Mouse (Mus musculus): ENCODE data around the gene Tlk1. TPM values are rescaled to one million over a fixed set of nuclear protein-coding genes. Genes with fewer than 3 reads are reported as not detected.
A peak's percentile ranks its signal among the peaks of the same experiment; 100 is the strongest.
"Not testable (repeated sequence)": the region's sequence is repeated elsewhere in the genome, so short reads cannot be mapped to it uniquely, and the experiment has no call there.

Gene Tlk1
- polyA plus RNA-seq, 1 experiment from 2014 or later, result 28.3 TPM

DNA sequence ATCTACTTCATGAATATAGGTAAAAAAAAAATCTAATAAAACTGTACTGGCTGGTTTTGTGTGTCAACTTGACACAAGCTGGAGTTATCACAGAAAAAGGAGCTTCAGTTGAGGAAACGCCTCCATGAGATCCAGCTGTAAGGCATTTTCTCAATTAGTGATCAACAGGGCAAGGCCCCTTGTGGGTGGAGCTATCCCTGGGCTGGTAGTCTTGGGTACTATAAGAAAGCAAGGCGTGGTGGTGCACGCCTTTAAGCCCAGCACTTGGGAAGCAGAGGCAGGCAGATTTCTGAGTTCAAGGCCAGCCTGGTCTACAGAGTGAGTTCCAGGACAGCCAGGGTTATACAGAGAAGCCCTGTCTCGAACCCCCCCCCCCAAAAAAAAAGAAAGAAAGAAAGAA, 21.8 kb downstream of the Tlk1 start:
- not testable (repeated sequence) for H3K36me3 ChIP-seq; H3K9me3 ChIP-seq; DNase-seq (ENCODE audit: low spot score); H3K4me3 ChIP-seq; H3K27ac ChIP-seq; H3K27me3 ChIP-seq (ENCODE audit: insufficient read depth, poor library complexity, severe bottlenecking)
- WGBS, result 78% methylated on average over 4 of the region's 4 CpGs
- peaks cover 32% of the 10 kb centered on the region for H3K4me1 ChIP-seq

DNA sequence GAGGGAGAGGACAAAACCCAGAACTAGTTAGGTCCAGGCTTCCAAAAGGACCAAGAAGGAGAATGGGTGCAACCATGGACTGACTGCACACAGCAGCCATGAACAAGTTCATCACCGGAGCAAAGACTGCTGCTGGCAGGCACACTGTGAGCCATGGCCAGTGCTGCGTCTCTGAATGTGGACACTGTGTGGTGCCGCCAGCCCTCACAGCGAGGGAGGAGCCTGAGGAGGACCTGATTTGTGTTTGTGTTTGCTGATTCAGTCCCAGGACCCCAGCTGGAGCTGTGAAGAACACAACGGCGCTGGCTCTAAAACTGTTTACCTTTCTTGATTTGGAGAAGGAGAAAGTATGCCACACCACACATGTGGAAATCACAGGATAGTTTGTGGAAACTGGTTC, 22.9 kb downstream of the Tlk1 start:
- no peak for DNase-seq (ENCODE audit: low spot score)
- Histone ChIP-seq H3K27me3 (ENCODE audit: insufficient read depth, poor library complexity, severe bottlenecking) (no peaks in the 10 kb centered on the region), H3K4me3 (no peak overlapping the region), H3K27ac (peak overlapping the region; percentile 23; the same call in 1 of the 2 replicates), H3K36me3 (peaks cover 6% of the 10 kb centered on the region), H3K9me3 (no peaks in the 10 kb centered on the region), H3K4me1 (peaks cover 36% of the 10 kb centered on the region)
- 45% methylated on average over 6 of the region's 6 CpGs for WGBS

DNA sequence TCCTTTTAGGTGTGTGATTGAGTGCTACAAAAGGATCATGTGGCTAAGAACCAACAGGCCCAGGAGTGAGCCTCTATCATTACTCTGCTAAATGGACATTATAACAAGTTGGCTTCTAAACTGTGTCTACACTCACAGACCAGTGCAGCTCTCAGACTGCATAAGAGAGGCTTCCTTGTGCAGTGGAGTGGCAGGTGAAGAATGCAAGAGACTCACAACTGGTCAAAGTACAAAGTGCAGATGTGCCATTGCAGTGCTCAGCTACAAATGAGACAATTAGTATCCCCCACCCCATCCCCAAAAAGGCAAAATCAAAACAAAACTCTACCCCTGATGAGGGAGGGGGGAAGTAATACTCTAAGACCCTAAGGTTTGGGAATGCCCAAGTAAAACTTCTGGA, 24.0 kb downstream of the Tlk1 start:
- Histone ChIP-seq H3K27ac (no peak overlapping the region), H3K9me3 (no peaks in the 10 kb centered on the region), H3K36me3 (peaks cover 6% of the 10 kb centered on the region), H3K4me1 (peaks cover 36% of the 10 kb centered on the region), H3K27me3 (ENCODE audit: insufficient read depth, poor library complexity, severe bottlenecking) (no peaks in the 10 kb centered on the region), H3K4me3 (no peak overlapping the region)
- no peak for DNase-seq (ENCODE audit: low spot score)

DNA sequence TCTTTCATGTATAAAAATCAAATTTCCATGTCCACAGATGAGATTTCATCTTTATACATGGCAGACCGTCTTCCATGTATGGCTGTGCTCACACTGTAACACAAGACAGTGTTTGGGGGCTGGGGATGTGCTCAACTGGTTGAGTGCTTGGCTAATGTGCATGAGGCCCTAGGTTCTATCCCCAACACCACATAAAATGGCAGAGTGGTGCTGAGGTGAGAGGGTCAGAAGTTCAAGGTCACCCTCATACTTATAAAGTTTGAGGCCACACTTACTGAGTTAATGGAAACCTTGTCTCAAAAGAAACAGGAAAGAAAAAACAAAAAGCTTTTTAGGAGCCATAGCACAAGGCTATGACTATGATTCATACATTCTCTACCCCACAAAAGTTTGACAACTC, 25.1 kb downstream of the Tlk1 start:
- Histone ChIP-seq H3K9me3 (no peaks in the 10 kb centered on the region), H3K36me3 (peaks cover 6% of the 10 kb centered on the region), H3K4me3 (no peak overlapping the region), H3K27me3 (ENCODE audit: insufficient read depth, poor library complexity, severe bottlenecking) (no peaks in the 10 kb centered on the region), H3K4me1 (peaks cover 36% of the 10 kb centered on the region), H3K27ac (no peak overlapping the region)
- DNase-seq (ENCODE audit: low spot score), result no peak
- WGBS, result 94% methylated on average over 1 of the region's 1 CpGs

DNA sequence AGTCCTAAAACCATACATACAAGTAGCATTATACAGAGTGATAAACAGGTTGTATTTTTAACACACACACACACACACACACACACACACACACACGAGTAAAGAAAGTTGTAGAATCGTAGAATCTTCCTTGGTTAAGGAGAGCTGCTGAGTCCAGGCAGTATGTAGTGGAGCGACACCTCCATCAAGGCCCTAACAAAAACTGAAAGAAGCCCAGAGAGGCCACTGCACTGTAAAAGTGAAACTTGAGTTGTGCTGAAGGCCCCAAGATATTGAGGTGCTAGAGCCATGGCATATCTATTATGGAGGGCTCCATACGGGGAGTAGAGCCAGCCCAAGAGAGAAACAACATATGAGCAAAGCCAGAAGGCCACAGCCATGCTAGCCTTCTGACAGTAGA, 32.3 kb downstream of the Tlk1 start:
- Histone ChIP-seq H3K36me3 (peaks cover 11% of the 10 kb centered on the region), H3K4me3 (no peak overlapping the region), H3K27me3 (ENCODE audit: insufficient read depth, poor library complexity, severe bottlenecking) (no peaks in the 10 kb centered on the region), H3K9me3 (no peaks in the 10 kb centered on the region), H3K27ac (no peak overlapping the region), H3K4me1 (peaks cover 8% of the 10 kb centered on the region)
- whole genome bisulfite sequencing, result 81% methylated on average over 4 of the region's 4 CpGs
- DNase-seq (ENCODE audit: low spot score), result no peak

DNA sequence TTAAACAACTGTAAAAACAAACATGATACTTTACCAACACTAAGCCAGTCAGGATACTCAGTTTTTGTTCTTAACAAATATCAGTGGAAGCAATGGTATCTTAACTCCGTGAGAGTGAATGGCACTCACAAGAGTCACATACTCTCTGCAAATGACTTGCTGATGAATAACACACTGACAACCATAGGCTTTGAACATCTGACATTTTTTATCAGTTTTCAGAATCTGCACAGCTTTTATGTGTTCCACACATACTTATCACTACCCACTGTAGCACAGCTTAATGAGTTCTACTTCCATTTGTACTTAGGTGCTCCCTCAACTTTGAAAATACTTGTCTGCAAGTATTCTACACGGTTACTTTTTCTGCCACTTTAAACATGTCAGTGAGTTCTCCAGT, 35.3 kb downstream of the Tlk1 start:
- peaks cover 11% of the 10 kb centered on the region for H3K36me3 ChIP-seq
- H3K9me3 ChIP-seq, result no peaks in the 10 kb centered on the region
- WGBS, result 74% methylated on average over 2 of the region's 2 CpGs
- no peaks in the 10 kb centered on the region for H3K27me3 ChIP-seq (ENCODE audit: insufficient read depth, poor library complexity, severe bottlenecking)
- no peak overlapping the region for H3K4me3 ChIP-seq
- H3K27ac ChIP-seq, result no peak overlapping the region
- no peak for DNase-seq (ENCODE audit: low spot score)
- peaks cover 4% of the 10 kb centered on the region; the same call in 1 of the 2 replicates for H3K4me1 ChIP-seq

DNA sequence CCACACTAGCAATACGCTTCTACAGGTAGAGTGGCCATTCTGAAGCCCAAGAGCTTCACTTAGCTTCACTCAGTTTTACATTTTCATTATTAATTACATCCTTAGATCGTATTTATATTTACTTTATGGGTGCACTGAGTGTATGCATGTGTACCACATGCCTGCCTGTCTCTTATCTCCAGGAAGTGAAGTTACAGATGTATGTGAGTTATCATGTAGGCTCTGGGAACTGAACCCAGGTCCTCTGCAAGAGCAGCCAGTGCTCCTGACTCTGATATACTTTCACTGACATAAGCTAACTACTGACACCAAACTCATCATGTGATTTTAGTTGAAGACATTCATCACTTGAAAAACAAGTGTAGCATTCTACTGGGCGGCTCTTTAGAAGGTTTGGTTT, 36.2 kb downstream of the Tlk1 start:
- WGBS, result 88% methylated on average over 3 of the region's 3 CpGs
- H3K9me3 ChIP-seq, result no peaks in the 10 kb centered on the region
- H3K27me3 ChIP-seq (ENCODE audit: insufficient read depth, poor library complexity, severe bottlenecking), result no peaks in the 10 kb centered on the region
- H3K4me3 ChIP-seq, result no peak overlapping the region
- no peak overlapping the region for H3K27ac ChIP-seq
- peaks cover 6% of the 10 kb centered on the region; the same call in 1 of the 2 replicates for H3K4me1 ChIP-seq
- H3K36me3 ChIP-seq, result peaks cover 3% of the 10 kb centered on the region; the same call in 1 of the 2 replicates
- DNase-seq (ENCODE audit: low spot score), result no peak

DNA sequence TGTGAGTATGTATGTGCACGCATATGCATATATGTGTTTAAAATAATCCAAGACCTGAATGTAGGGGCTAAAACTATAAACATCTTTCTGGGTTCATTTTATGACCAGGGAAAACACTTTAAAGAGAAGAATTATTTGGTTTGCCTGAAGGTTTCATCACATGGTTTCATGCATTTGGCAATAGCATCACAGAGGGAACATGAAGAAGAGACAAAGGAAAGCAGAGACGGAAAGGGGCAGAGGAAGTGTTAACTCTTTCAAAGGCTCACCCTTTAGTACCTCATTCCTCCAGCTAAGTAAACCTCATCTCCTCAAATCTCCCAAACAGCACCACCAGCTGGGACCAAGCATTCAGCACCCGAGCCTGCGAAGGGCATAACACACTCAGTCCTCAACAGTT, 41.1 kb downstream of the Tlk1 start:
- peaks cover 7% of the 10 kb centered on the region; the same call in 1 of the 2 replicates for H3K36me3 ChIP-seq
- no peaks in the 10 kb centered on the region for H3K9me3 ChIP-seq
- no peaks in the 10 kb centered on the region for H3K27me3 ChIP-seq (ENCODE audit: insufficient read depth, poor library complexity, severe bottlenecking)
- no peak overlapping the region for H3K4me3 ChIP-seq
- H3K27ac ChIP-seq, result no peak overlapping the region
- 78% methylated on average over 4 of the region's 4 CpGs for WGBS
- DNase-seq (ENCODE audit: low spot score), result no peak
- H3K4me1 ChIP-seq, result peaks cover 8% of the 10 kb centered on the region

DNA sequence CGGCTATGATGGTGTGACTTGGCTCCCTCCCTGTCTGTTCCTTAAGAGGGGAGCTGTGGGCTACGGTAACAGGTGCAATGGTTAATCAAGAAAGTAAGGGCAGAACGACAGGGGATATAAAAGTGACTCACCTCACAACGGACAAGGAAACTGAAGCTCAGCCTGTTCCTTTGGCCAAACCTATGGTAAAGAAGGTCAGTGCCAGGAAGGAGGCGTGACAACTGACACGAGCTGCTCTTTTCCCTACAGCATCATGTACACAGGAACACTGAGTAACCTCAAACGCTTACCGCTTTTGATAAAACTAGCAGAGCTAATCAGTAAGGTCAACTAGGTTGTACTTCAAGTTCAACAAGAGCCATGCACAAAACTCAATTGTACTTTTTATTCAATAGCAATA, 42.0 kb downstream of the Tlk1 start:
- no peak overlapping the region for H3K4me3 ChIP-seq
- no peak for DNase-seq (ENCODE audit: low spot score)
- WGBS, result 79% methylated on average over 8 of the region's 8 CpGs

DNA sequence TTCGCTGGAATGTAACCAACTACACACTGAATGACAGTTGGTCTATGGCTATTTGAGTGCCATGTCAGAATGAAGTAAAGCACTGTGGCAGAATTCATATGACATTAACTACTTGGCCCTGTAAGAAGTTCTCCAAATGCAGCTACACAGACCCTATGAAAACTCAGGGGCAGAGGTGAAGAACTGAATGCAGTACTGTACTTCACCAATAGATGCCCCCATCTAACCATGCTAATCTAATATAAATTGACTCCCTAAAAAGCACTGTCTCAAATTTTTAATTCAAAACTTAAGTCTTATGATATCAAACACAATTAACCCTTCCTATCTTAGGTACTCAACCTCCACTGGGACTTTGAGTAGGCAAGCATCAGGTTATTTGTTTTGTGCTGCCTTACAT, 45.9 kb downstream of the Tlk1 start:
- DNase-seq (ENCODE audit: low spot score), result no peak
- Histone ChIP-seq H3K4me1 (peaks cover 12% of the 10 kb centered on the region), H3K27me3 (ENCODE audit: insufficient read depth, poor library complexity, severe bottlenecking) (no peaks in the 10 kb centered on the region), H3K4me3 (no peak overlapping the region), H3K27ac (no peak overlapping the region), H3K9me3 (no peaks in the 10 kb centered on the region), H3K36me3 (peaks cover 12% of the 10 kb centered on the region)
- WGBS, result 98% methylated on average over 1 of the region's 1 CpGs

More for the DNA sequence above, 42.0 kb downstream of the Tlk1 start:
- Histone ChIP-seq H3K4me1 (peaks cover 8% of the 10 kb centered on the region), H3K36me3 (peaks cover 11% of the 10 kb centered on the region), H3K9me3 (no peaks in the 10 kb centered on the region), H3K27me3 (ENCODE audit: insufficient read depth, poor library complexity, severe bottlenecking) (no peaks in the 10 kb centered on the region), H3K27ac (no peak overlapping the region)

DNA sequence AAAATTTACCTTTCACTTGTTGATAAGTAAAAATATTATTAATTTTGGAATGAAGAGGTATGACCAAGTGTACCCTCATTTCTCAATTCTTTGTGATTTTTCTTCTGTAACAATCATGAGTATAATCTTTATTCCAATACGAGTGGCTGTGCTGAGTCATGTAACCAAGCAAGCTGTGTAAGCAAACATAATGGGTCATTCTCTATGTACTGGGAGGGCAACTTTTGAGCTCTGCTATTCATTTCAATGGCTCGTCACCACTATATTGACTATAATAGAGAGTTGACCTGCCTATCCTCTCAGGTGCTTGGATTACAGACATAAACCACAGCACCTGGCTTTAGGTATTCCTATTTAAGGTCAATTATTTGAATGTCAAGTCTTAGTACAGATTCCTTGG, 48.8 kb downstream of the Tlk1 start:
- DNase-seq (ENCODE audit: low spot score), result no peak
- peaks cover 4% of the 10 kb centered on the region; the same call in 1 of the 2 replicates for H3K36me3 ChIP-seq
- H3K4me3 ChIP-seq, result no peak overlapping the region
- 83% methylated on average over 2 of the region's 2 CpGs for WGBS
- H3K9me3 ChIP-seq, result no peaks in the 10 kb centered on the region
- no peaks in the 10 kb centered on the region for H3K27me3 ChIP-seq (ENCODE audit: insufficient read depth, poor library complexity, severe bottlenecking)
- H3K4me1 ChIP-seq, result peaks cover 9% of the 10 kb centered on the region
- no peak overlapping the region for H3K27ac ChIP-seq

DNA sequence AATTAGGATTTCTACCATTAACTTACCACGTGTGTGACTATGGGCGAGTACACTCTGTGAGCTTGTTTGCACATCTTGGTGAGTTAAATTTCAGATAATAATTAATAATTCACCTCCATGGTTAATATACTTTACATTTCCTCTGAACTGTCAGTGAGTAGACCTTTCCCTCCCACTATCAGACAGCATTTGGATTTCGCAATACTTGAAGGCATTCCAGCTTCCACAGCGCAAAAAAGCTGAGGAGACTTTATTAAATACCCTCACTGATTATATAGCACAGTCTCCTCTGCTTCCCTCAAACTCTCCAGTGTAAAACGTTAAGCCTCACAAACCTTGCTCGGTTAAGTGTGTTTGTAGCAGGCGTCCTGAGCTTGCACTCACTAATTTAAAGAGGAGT, 60.8 kb downstream of the Tlk1 start:
- no peak overlapping the region for H3K27ac ChIP-seq
- H3K36me3 ChIP-seq, result peaks cover 4% of the 10 kb centered on the region; the same call in 1 of the 2 replicates
- no peak for DNase-seq (ENCODE audit: low spot score)
- no peak overlapping the region for H3K4me3 ChIP-seq
- no peaks in the 10 kb centered on the region for H3K4me1 ChIP-seq
- 84% methylated on average over 7 of the region's 7 CpGs for WGBS
- H3K27me3 ChIP-seq (ENCODE audit: insufficient read depth, poor library complexity, severe bottlenecking), result no peaks in the 10 kb centered on the region
- H3K9me3 ChIP-seq, result no peaks in the 10 kb centered on the region

DNA sequence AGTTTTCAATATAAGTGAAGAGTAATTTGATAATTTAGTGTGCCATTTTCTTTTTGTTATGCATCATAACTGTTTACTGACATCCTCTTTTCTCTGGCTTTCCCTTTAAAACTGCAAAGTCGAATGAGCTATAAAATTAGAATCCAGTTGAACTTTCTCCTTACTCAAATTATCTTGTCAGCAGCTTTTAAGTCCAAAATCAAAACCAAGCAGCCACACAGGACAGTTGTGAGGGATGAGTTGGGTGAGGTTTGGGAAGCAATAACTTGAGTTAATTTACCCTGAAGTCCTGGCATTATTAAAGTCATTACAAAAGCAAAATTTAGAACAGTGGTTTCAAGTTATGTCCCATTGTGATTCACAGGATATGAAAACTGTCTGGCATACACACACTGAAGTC, 62.8 kb downstream of the Tlk1 start:
- Histone ChIP-seq H3K27ac (no peak overlapping the region), H3K27me3 (ENCODE audit: insufficient read depth, poor library complexity, severe bottlenecking) (no peaks in the 10 kb centered on the region), H3K4me1 (no peaks in the 10 kb centered on the region), H3K9me3 (no peaks in the 10 kb centered on the region), H3K36me3 (no peaks in the 10 kb centered on the region), H3K4me3 (no peak overlapping the region)
- WGBS, result 77% methylated on average over 1 of the region's 1 CpGs
- no peak for DNase-seq (ENCODE audit: low spot score)

DNA sequence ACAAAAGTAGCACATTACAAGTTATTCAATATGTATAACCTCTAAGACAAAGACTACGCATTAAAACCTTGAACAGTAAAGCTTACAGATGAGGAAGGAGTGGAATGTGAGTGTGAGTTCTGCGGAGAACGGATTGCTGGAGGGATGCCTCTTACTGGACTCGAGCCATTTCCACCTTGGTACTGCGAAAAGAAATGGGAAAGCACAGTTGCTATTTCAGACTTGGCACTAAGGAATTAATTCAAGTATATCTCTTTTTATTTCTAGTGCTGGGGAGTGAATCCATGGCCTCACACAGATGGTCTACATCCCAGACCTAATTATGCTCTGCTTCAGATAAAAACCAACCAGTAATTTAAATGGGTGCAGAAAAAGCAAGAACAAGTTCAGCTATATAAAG, 73.4 kb downstream of the Tlk1 start:
- Histone ChIP-seq H3K4me1 (0 out of 2 replicates have a peak, but pooled peaks cover 3% of the 10 kb centered on the region), H3K9me3 (no peaks in the 10 kb centered on the region), H3K27ac (no peak overlapping the region), H3K4me3 (no peak overlapping the region), H3K27me3 (ENCODE audit: insufficient read depth, poor library complexity, severe bottlenecking) (no peaks in the 10 kb centered on the region), H3K36me3 (peaks cover 47% of the 10 kb centered on the region)
- WGBS, result 96% methylated on average over 5 of the region's 5 CpGs
- no peak for DNase-seq (ENCODE audit: low spot score)
